Mouse (Mus musculus): ENCODE data around the gene Cox11.

- no peak for TF ChIP-seq POLR2A (IDR thresholded peaks at IDR 0.05; ENCODE audit: borderline replicate concordance, control insufficient read depth, low read depth, low read length)
- no peak for TF ChIP-seq CTCF (IDR thresholded peaks at IDR 0.05; ENCODE audit: control insufficient read depth, insufficient read depth, low read length)
Observed at GRCm38 (mm10) chr11:90625174-90625573, 12.8 kb upstream of the Cox11 start.

Measured in bone marrow, adult 2 months (tissue).